Mouse (Mus musculus) limb, embryonic 11.5 days (tissue): Measurements from ENCODE around the gene Gfpt2. TPM values are rescaled to one million over a fixed set of nuclear protein-coding genes. Genes with fewer than 3 reads are reported as not detected.
"Not testable (repeated sequence)": the region's sequence is repeated elsewhere in the genome, so short reads cannot be mapped to it uniquely, and the experiment has no call there.

ENCODE experiments used
- ATAC-seq: fragments of 200-750 bp; cut with Nextera tagmentation; 2 replicates; pipeline ENCODE4 v1.8.0; 2017; ENCODE audit warnings: low read depth; ENCODE audit not compliant: insufficient number of reproducible peaks, low FRiP score, low TSS enrichment
- DNase-seq: peaks from one replicate; pipeline ENCODE4 v3.0.0-alpha.2; 2015; ENCODE audit warnings: low spot score
- H3K27ac ChIP-seq: fragments of 300-500 bp; sonication (generic); replicated peaks from 2 replicates; pipeline ENCODE4 v1.5.1; 2014; ENCODE audit warnings: low read depth, mild to moderate bottlenecking, low read length
- H3K27me3 ChIP-seq: fragments of 300-500 bp; sonication (generic); 2 replicates; pipeline ENCODE4 v1.6.1; 2014; ENCODE audit warnings: mild to moderate bottlenecking, low read length, mixed read lengths; ENCODE audit not compliant: control insufficient read depth, insufficient read depth
- H3K36me3 ChIP-seq: fragments of 300-500 bp; sonication (generic); 2 replicates; pipeline ENCODE4 v1.6.1; 2014; ENCODE audit warnings: mild to moderate bottlenecking, low read length, moderate library complexity, mixed read lengths; ENCODE audit not compliant: control insufficient read depth, insufficient read depth
- H3K4me1 ChIP-seq: fragments of 300-500 bp; sonication (generic); 2 replicates; pipeline ENCODE4 v1.6.1; 2014; ENCODE audit warnings: low read length, mixed read lengths; ENCODE audit not compliant: control insufficient read depth, insufficient read depth
- H3K4me2 ChIP-seq: fragments of 300-500 bp; sonication (generic); 2 replicates; pipeline ENCODE4 v1.6.1; 2014; ENCODE audit warnings: low read depth, mild to moderate bottlenecking, moderate library complexity; ENCODE audit not compliant: severe bottlenecking
- H3K4me3 ChIP-seq: fragments of 300-500 bp; sonication (generic); 2 replicates; pipeline ENCODE4 v1.5.1; 2014; ENCODE audit warnings: low read depth, low read length
- H3K9ac ChIP-seq: fragments of 300-500 bp; sonication (generic); 2 replicates; pipeline ENCODE4 v1.6.1; 2014; ENCODE audit warnings: mild to moderate bottlenecking, low read length
- H3K9me3 ChIP-seq: fragments of 300-500 bp; sonication (generic); 2 replicates; pipeline ENCODE4 v1.6.1; 2016; ENCODE audit warnings: low read length; ENCODE audit not compliant: control insufficient read depth
- WGBS: fragments of 180-500 bp; shearing (Covaris S2); extraction: QIAGEN DNeasy Blood & Tissue Kit; methylation state at CpG from one replicate; pipeline ENCODE4 v1.1.7; 2014; 5-methylcytosine and 5-hydroxymethylcytosine counted together
- polyA plus RNA-seq: library from polyadenylated mRNA; unstranded; fragments of >200 nt; fragmentation: Nextera tagmentation; extraction: Ambion mirVana; gene quantifications from 2 replicates; pipeline ENCODE4 v1.2.1, GENCODE M21; 2014

Gene Gfpt2
- polyA plus RNA-seq, 1 experiment from 2014 or later: 36.3 TPM

DNA sequence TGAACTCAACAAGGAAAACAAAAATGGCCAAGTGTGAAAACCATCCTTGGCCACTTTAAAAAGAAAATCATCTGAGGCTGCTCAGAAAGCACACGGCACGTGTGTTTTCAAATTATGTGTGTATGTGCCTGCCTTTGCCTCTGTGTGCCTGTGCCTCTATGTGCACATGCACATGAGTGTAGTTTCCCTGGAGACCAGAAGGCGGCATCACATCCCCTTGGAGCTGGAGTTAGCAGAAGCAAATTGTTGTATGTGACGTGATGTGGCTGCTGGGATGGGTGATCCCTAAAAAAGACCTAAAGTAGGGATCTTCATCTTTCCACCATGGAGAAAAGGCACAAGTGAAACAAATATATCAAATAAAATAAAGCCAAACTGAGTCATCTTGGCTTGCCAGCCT is 9.8 kb downstream of the Gfpt2 start:
- ATAC-seq (no peak), DNase-seq (no peak)
- peaks cover 4% of the 10 kb centered on the region; the same call in 1 of the 2 replicates for H3K36me3 ChIP-seq
- 94% methylated on average over 4 of the region's 4 CpGs for WGBS
- no peaks in the 10 kb centered on the region for H3K4me1 ChIP-seq
- H3K9me3 ChIP-seq: no peaks in the 10 kb centered on the region
- H3K9ac ChIP-seq: no peak overlapping the region
- no peaks in the 10 kb centered on the region for H3K27me3 ChIP-seq
- no peak overlapping the region for H3K4me3 ChIP-seq
- no peak overlapping the region for H3K27ac ChIP-seq
- H3K4me2 ChIP-seq: no peak overlapping the region

DNA sequence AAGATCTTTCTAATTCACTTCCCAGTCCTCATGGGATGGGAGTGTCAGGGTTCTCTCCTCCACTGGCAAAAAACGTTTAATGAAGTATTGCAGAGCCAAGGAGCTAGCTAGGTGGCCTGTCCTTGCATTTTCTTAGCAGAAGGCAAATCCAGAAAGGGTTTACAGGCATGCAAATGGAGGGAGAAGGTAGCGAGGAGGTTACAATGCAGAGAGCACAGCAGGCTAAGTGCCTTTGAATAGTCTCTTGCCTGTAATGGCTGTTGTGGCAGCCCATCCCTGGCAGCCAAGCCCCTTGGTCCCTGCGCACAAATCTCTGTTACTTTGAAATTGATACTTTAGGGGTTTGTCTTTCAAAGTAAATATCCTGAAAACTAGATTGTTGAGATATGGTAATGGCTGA is 12.2 kb downstream of the Gfpt2 start:
- WGBS: 44% methylated on average over 3 of the region's 3 CpGs
- no peak for DNase-seq
- Histone ChIP-seq H3K27ac (no peak overlapping the region), H3K36me3 (peaks cover 4% of the 10 kb centered on the region; the same call in 1 of the 2 replicates), H3K4me2 (no peak overlapping the region), H3K4me3 (no peak overlapping the region), H3K9me3 (no peaks in the 10 kb centered on the region), H3K4me1 (no peaks in the 10 kb centered on the region), H3K27me3 (no peaks in the 10 kb centered on the region), H3K9ac (no peak overlapping the region)
- no peak for ATAC-seq

DNA sequence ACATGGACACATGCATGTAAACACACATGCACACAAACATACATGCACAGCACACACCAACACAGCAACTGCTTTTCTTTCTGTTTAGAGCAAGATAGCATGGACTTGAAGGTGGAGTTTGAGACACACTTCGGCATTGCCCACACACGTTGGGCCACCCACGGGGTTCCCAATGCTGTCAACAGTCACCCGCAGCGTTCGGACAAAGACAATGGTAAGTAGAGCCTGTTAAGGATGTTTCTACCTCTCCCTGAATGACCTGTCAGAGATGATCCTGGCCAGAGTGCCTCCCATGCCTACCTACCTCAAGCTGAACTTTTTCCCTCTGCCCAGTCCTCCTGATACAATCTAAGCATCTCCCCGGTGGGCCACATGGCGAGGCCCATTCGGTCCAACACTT is 15.0 kb downstream of the Gfpt2 start:
- H3K4me2 ChIP-seq: no peak overlapping the region
- 94% methylated on average over 9 of the region's 9 CpGs for WGBS
- H3K36me3 ChIP-seq: peaks cover 4% of the 10 kb centered on the region; the same call in 1 of the 2 replicates
- H3K27ac ChIP-seq: no peak overlapping the region
- no peaks in the 10 kb centered on the region for H3K4me1 ChIP-seq
- H3K4me3 ChIP-seq: no peak overlapping the region
- H3K9ac ChIP-seq: no peak overlapping the region
- no peak for DNase-seq
- no peaks in the 10 kb centered on the region for H3K27me3 ChIP-seq
- no peak for ATAC-seq
- H3K9me3 ChIP-seq: no peaks in the 10 kb centered on the region

DNA sequence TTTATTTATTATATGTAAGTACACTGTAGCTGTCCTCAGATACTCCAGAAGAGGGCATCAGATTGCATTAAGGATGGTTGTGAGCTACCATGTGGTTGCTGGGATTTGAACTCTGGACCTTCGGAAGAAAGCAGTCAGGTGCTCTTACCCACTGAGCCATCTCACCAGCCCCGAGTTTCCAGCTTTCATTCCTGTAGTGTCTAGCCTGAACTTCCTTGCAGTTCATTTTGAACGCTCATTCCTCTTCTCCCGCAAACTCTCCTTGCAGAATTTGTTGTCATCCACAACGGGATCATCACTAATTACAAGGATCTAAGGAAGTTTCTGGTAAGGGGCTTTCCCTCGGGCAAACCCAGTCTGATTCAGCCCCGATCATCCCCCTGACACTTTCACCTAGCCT is 16.7 kb downstream of the Gfpt2 start:
- not testable (repeated sequence) for ATAC-seq, H3K4me1 ChIP-seq, DNase-seq, H3K9ac ChIP-seq, H3K36me3 ChIP-seq, H3K4me2 ChIP-seq, H3K27ac ChIP-seq, H3K4me3 ChIP-seq, H3K27me3 ChIP-seq, H3K9me3 ChIP-seq
- WGBS: 88% methylated on average over 7 of the region's 7 CpGs

DNA sequence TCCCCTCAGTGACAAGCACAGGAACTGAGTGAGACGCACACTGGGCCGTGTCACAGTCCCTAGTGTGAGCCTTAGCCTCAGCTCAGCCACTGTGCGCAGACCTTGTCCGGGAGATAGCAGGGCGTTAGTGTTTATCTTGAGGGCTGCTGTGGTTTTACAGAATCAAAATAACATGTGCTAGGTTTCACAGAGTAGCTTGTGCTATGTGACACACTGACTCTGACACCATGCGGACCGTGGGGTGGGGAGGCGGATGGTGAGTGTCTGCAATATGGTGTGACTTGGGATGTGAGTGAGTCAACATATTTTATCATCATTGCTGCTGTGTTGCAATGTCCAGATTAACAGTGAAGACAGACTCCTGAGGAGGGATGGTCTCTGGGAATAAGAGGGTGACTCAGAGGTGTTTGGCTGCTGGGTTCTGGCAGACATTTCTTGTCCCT is 17.1 kb downstream of the Gfpt2 start:
- 93% methylated on average over 8 of the region's 8 CpGs for WGBS
- Histone ChIP-seq H3K4me3 (no peak overlapping the region), H3K4me1 (no peaks in the 10 kb centered on the region), H3K9ac (no peak overlapping the region), H3K4me2 (no peak overlapping the region), H3K27ac (no peak overlapping the region), H3K27me3 (no peaks in the 10 kb centered on the region), H3K9me3 (no peaks in the 10 kb centered on the region), H3K36me3 (peaks cover 7% of the 10 kb centered on the region)
- DNase-seq (no peak), ATAC-seq (no peak)

DNA sequence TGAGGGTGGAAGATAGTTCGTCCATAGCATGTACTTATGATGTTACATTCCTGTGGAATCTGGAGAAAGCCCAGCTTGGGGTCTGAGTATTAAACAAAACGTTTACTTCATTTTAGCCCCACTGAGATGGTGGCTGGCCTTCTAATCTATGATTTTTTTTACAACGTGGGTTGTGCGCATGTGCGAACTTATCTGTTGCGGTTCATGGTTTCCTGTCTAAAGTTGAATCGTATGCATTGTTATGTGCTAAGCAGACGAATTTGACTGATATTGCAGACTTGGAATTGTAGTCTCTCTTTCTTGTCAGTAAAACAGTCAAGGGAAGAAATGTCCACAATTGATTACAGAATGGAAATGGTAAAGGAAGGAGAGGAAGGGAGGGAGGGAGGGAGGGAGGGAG is 17.9 kb downstream of the Gfpt2 start:
- 94% methylated on average over 8 of the region's 8 CpGs for WGBS
- no peak overlapping the region for H3K4me3 ChIP-seq
- no peaks in the 10 kb centered on the region for H3K9me3 ChIP-seq
- H3K36me3 ChIP-seq: peaks cover 7% of the 10 kb centered on the region
- no peaks in the 10 kb centered on the region for H3K27me3 ChIP-seq
- no peak overlapping the region for H3K27ac ChIP-seq
- DNase-seq: no peak
- ATAC-seq: no peak
- H3K4me2 ChIP-seq: no peak overlapping the region
- H3K4me1 ChIP-seq: no peaks in the 10 kb centered on the region
- H3K9ac ChIP-seq: no peak overlapping the region

DNA sequence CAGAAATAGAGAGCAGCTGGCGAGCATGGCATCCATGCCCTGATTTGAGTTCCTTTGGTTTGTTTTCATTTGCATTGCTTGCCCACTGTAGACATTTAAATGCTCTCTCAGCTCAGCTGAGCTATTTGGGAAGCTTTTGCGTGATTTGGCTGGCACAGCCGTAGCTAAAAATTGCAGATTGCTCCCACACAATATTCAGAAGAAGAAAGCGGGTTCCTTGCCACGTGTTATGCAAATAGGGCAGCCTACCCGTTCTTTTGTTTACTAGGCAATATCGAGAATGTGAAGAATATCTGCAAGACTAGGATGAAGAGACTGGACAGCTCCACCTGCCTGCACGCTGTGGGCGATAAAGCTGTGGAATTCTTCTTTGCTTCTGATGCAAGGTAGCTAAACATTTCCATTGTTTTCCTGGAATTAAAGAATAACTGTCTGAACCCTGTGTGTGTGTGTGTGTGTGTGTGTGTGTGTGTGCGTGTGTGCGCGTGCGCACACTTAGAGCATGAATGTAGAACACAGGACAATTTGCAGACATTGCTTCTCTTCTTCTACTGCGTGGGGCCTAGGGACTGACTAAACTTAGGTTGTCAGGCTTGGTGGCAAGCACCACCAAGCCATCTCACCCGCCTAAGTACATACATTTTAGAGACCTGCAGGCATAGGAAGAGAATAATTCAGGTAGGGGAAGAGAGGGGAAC is 25.0 kb downstream of the Gfpt2 start:
- no peaks in the 10 kb centered on the region for H3K27me3 ChIP-seq
- H3K4me2 ChIP-seq: no peak overlapping the region
- H3K27ac ChIP-seq: no peak overlapping the region
- ATAC-seq: no peak
- H3K9me3 ChIP-seq: no peaks in the 10 kb centered on the region
- H3K9ac ChIP-seq: no peak overlapping the region
- WGBS: 92% methylated on average over 15 of the region's 15 CpGs
- no peak overlapping the region for H3K4me3 ChIP-seq
- H3K4me1 ChIP-seq: no peaks in the 10 kb centered on the region
- no peak for DNase-seq
- peaks cover 8% of the 10 kb centered on the region for H3K36me3 ChIP-seq

DNA sequence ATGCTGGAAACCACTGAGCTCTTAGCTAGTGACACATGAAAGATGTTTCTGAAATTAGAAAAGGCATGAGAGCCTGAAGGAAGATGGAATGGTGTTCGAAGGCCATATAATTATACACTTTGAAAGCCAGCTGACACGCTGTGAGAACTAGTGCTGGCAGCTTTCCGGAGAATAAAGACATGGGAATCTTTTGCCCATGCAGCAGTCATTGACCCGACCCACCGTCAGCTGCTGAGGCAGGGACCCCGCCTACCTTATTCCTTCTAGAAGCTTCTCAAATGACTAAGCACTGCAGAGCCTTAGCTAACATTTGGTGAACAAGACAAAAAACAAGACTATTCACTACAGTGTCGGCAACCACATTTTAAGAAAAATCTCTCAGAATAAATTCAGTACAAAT is 25.7 kb downstream of the Gfpt2 start:
- no peak overlapping the region for H3K4me2 ChIP-seq
- 93% methylated on average over 7 of the region's 7 CpGs for WGBS

DNA sequence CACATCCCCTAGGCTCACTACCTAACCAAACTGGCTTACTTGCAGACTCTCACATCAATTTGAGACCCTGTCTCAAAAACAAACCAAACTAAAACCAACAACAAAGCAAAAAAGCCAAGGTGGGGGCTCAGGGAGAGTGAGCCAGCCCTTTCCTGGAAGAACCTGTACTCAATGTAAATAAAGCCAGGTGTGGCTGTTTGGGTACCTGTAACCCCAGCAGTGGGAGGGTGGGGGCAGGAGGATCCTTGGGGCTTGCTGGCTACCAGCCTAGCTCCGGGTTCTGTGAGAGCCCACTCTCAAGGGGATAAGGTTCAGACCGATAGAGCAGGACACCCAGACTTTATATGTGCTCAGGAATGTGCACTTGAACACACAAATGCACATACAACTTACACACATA is 26.9 kb downstream of the Gfpt2 start:
- DNase-seq (no peak), ATAC-seq (no peak)
- H3K4me3 ChIP-seq: no peak overlapping the region

More for the DNA sequence above, 25.7 kb downstream of the Gfpt2 start:
- ATAC-seq: no peak
- H3K9ac ChIP-seq: no peak overlapping the region
- no peak for DNase-seq
- no peak overlapping the region for H3K4me3 ChIP-seq
- no peaks in the 10 kb centered on the region for H3K4me1 ChIP-seq
- no peak overlapping the region for H3K27ac ChIP-seq
- H3K27me3 ChIP-seq: no peaks in the 10 kb centered on the region
- H3K36me3 ChIP-seq: peaks cover 8% of the 10 kb centered on the region
- no peaks in the 10 kb centered on the region for H3K9me3 ChIP-seq

More for the DNA sequence above, 26.9 kb downstream of the Gfpt2 start:
- 85% methylated on average over 2 of the region's 2 CpGs for WGBS
- peaks cover 7% of the 10 kb centered on the region; the same call in 1 of the 2 replicates for H3K36me3 ChIP-seq
- no peak overlapping the region for H3K4me2 ChIP-seq
- H3K4me1 ChIP-seq: no peaks in the 10 kb centered on the region
- no peak overlapping the region for H3K9ac ChIP-seq
- no peaks in the 10 kb centered on the region for H3K27me3 ChIP-seq
- no peaks in the 10 kb centered on the region for H3K9me3 ChIP-seq
- no peak overlapping the region for H3K27ac ChIP-seq
